8 mouse cellular contexts compared by ENCODE assay signal in genomic region chr7:105616561-105616960, GRCm38 (mm10).
"Had no signal": no experiment of that assay in that cellular context is flagged by ENCODE, and none has a peak within 500 bp of the region (broad histone marks: within the 10 kb centered on the region; RNA-seq: fewer than 3 reads in every experiment).

No protein-coding gene starts in this region.

- DNase-seq: kidney, adult 8-10 months; kidney, postnatal 25 days; layer of hippocampus, adult 9-11 months; layer of hippocampus, postnatal 36 days; midbrain, embryonic 14.5 days; right cerebral cortex, adult 18-20 months; right cerebral cortex, postnatal 25 days; thymus, postnatal 36 days had no signal
